17 mouse cellular contexts compared by ENCODE assay signal in genomic region chr11:34518566-34518965, GRCm38 (mm10).
DNase-seq lines count a peak whose midpoint lies in the region; ATAC-seq and TF ChIP-seq lines count a peak whose summit lies in the region.
"Had no signal": no experiment of that assay in that cellular context is flagged by ENCODE, and none has a peak within 500 bp of the region (broad histone marks: within the 10 kb centered on the region; RNA-seq: fewer than 3 reads in every experiment).

No protein-coding gene starts in this region.

- 59% methylated on average over 5 of the region's 5 CpGs for WGBS in hindbrain, embryonic 15.5 days
- 56% methylated on average over 5 of the region's 5 CpGs for WGBS in lung, adult 2 months

- no peak overlapping the region for H3K4me3 ChIP-seq in hindbrain, embryonic 15.5 days
- no peak overlapping the region for H3K4me3 ChIP-seq in lung, adult 2 months (replicated peaks; ENCODE audit: extremely low read depth, low read depth, low read length)
- H3K4me3 ChIP-seq: gastrocnemius, adult 2 months; heart, embryonic 10.5 days; megakaryocyte, embryonic 14.5 days had no signal

- 0 out of 2 replicates have a peak, but pooled peaks cover 3% of the 10 kb centered on the region for H3K4me1 ChIP-seq in hindbrain, embryonic 15.5 days (replicated peaks)
- no peaks in the 10 kb centered on the region for H3K4me1 ChIP-seq in lung, adult 2 months (ENCODE audit: control insufficient read depth, insufficient read depth, low read length)

- peak; percentile 3 for DNase-seq in cerebellum, adult 11-12 months
- DNase-seq in cerebellum, adult 8-10 months: no peak
- DNase-seq in left cerebral cortex, postnatal 4 days: peak; percentile 53
- no peak for DNase-seq in left cerebral cortex, adult 18-20 months (ENCODE audit: low spot score in 2 of 2)
- peak; percentile 9 for DNase-seq in retina, embryonic 14.5 days (ENCODE audit: low spot score)
- no peak for DNase-seq in lung, adult 2 months
- no peak for DNase-seq in T-cell, adult 2 months (ENCODE audit: low spot score)
- DNase-seq: gastrocnemius, adult 2 months; heart, postnatal 4 days; kidney, adult 18-20 months; kidney, postnatal 36 days; layer of hippocampus, postnatal 36 days; thymus, postnatal 25 days had no signal

- H3K4me2 ChIP-seq in hindbrain, embryonic 15.5 days: no peak overlapping the region

- H3K9me3 ChIP-seq in hindbrain, embryonic 15.5 days: no peaks in the 10 kb centered on the region
- H3K9me3 ChIP-seq: heart, embryonic 10.5 days; megakaryocyte, embryonic 14.5 days had no signal

- TF ChIP-seq POLR2A in lung, adult 2 months (IDR thresholded peaks at IDR 0.05; ENCODE audit: borderline replicate concordance, extremely low read depth, low read depth, low read length): no peak

- no peak for TF ChIP-seq CTCF in lung, adult 2 months (IDR thresholded peaks at IDR 0.05; ENCODE audit: insufficient read depth, low read length)

- 0 out of 2 replicates have a peak, but pooled peaks have one; percentile 38 for ATAC-seq in hindbrain, embryonic 15.5 days (ENCODE audit: low FRiP score, low read depth)

- H3K9ac ChIP-seq in hindbrain, embryonic 15.5 days: no peak overlapping the region

- no peak overlapping the region for H3K27ac ChIP-seq in hindbrain, embryonic 15.5 days (replicated peaks)
- H3K27ac ChIP-seq: gastrocnemius, adult 2 months; heart, embryonic 10.5 days had no signal

- H3K27me3 ChIP-seq in hindbrain, embryonic 15.5 days: no peaks in the 10 kb centered on the region
- H3K27me3 ChIP-seq: CH12.LX; megakaryocyte, embryonic 14.5 days had no signal

- intact Hi-C loops in left cerebral cortex, postnatal 4 days (cut with DNase I): no loop called here

- no peaks in the 10 kb centered on the region for H3K36me3 ChIP-seq in hindbrain, embryonic 15.5 days
- H3K36me3 ChIP-seq: heart, embryonic 10.5 days had no signal

Comparison
In these comparisons a context has a peak if more than half of its experiments do, and no peak if none do; other contexts are left out.
1. DNase-seq: peak in cerebellum, adult 11-12 months (single experiment), left cerebral cortex, postnatal 4 days (single experiment) and retina, embryonic 14.5 days (single experiment); none in cerebellum, adult 8-10 months (single experiment), left cerebral cortex, adult 18-20 months (0 of 2), lung, adult 2 months (single experiment) and T-cell, adult 2 months (single experiment).